Mouse (Mus musculus): Measurements from ENCODE around the gene Klc2. TPM values are rescaled to one million over a fixed set of nuclear protein-coding genes. Genes with fewer than 3 reads are reported as not detected.

Klc2 gene
- polyA plus RNA-seq, 1 experiment: 318 TPM

DNA sequence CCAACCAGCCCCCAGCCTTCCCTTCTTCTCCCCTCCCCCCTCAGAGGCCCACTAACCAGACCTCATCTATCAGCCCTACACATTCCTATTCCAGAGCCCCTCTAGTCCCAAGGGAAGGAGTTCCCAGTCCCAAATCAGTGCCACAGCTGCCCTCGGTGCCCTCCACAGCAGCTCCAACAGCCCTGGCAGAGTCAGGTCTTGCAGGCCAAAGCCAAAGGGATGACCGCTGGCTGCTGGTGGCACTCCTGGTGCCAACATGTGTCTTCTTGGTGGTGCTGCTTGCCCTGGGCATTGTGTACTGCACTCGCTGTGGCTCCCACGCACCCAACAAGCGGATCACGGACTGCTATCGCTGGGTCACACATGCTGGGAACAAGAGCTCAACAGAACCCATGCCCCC lies 48.4 kb downstream of the Klc2 start:
- no peak overlapping the region for H3K27ac ChIP-seq (ENCODE audit: insufficient read depth, low read length)
- H3K4me1 ChIP-seq (ENCODE audit: control insufficient read depth, insufficient read depth, low read length): peaks cover 10% of the 10 kb centered on the region
- 86% methylated on average over 7 of the region's 7 CpGs for WGBS
- DNase-seq: no peak
- H3K27me3 ChIP-seq (ENCODE audit: control insufficient read depth, insufficient read depth, low read length): no peaks in the 10 kb centered on the region
- no peak for TF ChIP-seq POLR2A (IDR thresholded peaks at IDR 0.05; ENCODE audit: borderline replicate concordance, insufficient read depth, low read length)
- no peak for TF ChIP-seq CTCF (IDR thresholded peaks at IDR 0.05; ENCODE audit: borderline replicate concordance, insufficient read depth, low read depth, low read length)
- no peak overlapping the region for H3K4me3 ChIP-seq (replicated peaks; ENCODE audit: insufficient read depth, low read depth, low read length)

DNA sequence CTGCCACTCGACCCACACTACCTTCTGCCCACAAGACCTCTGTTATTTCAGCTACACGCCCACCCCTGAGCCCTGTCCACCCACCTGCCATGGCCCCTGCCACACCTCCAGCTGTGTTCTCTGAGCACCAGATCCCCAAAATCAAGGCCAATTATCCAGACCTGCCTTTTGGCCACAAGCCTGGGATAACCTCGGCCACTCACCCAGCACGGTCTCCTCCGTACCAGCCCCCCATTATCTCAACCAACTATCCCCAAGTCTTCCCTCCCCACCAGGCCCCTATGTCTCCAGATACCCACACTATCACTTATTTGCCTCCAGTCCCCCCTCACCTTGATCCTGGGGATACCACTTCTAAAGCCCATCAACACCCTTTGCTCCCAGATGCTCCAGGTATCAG lies 48.9 kb downstream of the Klc2 start:
- Histone ChIP-seq H3K4me1 (ENCODE audit: control insufficient read depth, insufficient read depth, low read length) (peaks cover 10% of the 10 kb centered on the region), H3K27me3 (ENCODE audit: control insufficient read depth, insufficient read depth, low read length) (no peaks in the 10 kb centered on the region), H3K4me3 (replicated peaks; ENCODE audit: insufficient read depth, low read depth, low read length) (no peak overlapping the region), H3K27ac (ENCODE audit: insufficient read depth, low read length) (no peak overlapping the region)
- DNase-seq: no peak
- TF ChIP-seq POLR2A (IDR thresholded peaks at IDR 0.05; ENCODE audit: borderline replicate concordance, insufficient read depth, low read length): no peak
- TF ChIP-seq CTCF (IDR thresholded peaks at IDR 0.05; ENCODE audit: borderline replicate concordance, insufficient read depth, low read depth, low read length): no peak
- WGBS: 88% methylated on average over 5 of the region's 5 CpGs

DNA sequence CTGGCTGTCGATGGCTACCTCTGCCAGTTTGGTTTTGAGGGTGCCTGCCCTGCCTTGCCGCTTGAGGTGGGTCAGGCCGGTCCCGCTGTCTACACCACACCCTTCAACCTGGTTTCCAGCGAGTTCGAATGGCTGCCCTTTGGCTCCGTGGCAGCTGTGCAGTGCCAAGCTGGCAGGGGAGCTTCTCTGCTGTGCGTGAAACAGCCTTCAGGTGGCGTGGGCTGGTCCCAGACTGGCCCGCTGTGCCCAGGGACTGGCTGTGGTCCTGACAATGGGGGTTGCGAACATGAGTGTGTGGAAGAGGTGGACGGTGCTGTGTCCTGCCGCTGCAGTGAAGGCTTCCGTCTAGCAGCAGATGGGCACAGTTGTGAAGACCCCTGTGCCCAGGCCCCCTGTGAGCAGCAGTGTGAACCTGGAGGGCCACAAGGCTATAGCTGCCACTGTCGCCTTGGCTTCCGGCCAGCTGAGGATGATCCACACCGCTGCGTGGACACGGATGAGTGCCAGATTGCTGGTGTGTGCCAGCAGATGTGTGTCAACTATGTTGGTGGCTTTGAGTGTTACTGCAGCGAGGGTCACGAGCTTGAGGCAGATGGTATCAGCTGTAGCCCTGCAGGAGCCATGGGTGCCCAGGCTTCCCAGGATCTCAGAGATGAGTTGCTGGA lies 49.7 kb downstream of the Klc2 start:
- 14% methylated on average over 21 of the region's 21 CpGs for WGBS
- TF ChIP-seq POLR2A (IDR thresholded peaks at IDR 0.05; ENCODE audit: borderline replicate concordance, insufficient read depth, low read length) (no peak), CTCF (IDR thresholded peaks at IDR 0.05; ENCODE audit: borderline replicate concordance, insufficient read depth, low read depth, low read length) (0 out of 2 replicates have a peak, but pooled peaks have one; percentile 15)
- no peak overlapping the region for H3K27ac ChIP-seq (ENCODE audit: insufficient read depth, low read length)
- peaks cover 10% of the 10 kb centered on the region for H3K4me1 ChIP-seq (ENCODE audit: control insufficient read depth, insufficient read depth, low read length)
- no peak for DNase-seq
- H3K27me3 ChIP-seq (ENCODE audit: control insufficient read depth, insufficient read depth, low read length): no peaks in the 10 kb centered on the region
- peak overlapping the region; percentile 29 for H3K4me3 ChIP-seq (replicated peaks; ENCODE audit: insufficient read depth, low read depth, low read length)

DNA sequence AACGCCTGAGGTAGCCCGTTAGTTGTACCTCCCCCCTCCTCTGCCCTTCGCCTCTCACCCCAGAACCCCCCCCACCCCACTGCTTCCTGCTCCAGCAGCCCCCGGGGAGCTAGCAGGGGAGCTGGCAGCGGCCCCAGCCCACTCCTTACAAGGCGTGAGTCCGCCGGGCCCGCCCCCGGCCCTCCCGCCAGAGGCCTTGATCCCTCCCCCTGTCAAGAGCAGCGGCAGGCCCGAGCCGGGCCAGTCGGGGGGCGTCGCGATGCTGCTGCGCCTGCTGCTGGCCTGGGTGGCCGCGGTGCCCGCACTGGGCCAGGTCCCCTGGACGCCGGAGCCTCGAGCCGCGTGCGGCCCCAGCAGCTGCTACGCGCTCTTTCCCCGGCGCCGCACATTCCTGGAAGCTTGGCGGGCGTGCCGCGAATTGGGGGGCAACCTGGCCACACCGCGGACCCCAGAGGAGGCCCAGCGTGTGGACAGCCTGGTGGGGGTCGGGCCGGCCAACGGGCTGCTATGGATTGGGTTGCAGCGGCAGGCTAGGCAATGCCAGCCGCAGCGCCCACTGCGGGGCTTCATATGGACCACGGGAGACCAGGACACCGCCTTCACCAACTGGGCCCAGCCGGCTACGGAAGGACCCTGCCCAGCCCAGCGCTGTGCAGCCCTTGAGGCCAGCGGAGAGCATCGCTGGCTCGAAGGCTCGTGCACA lies 50.3 kb downstream of the Klc2 start, which contains the start of gene Cd248:
Cd248 (plus strand) TSS at position 212 of the 703 bp plus-strand sequence.
- TF ChIP-seq POLR2A (IDR thresholded peaks at IDR 0.05; ENCODE audit: borderline replicate concordance, insufficient read depth, low read length): no peak
- no peak for TF ChIP-seq CTCF (IDR thresholded peaks at IDR 0.05; ENCODE audit: borderline replicate concordance, insufficient read depth, low read depth, low read length)
- Histone ChIP-seq H3K4me1 (ENCODE audit: control insufficient read depth, insufficient read depth, low read length) (peaks cover 10% of the 10 kb centered on the region), H3K4me3 (replicated peaks; ENCODE audit: insufficient read depth, low read depth, low read length) (peak within 1 kb of the TSS; percentile 29), H3K27me3 (ENCODE audit: control insufficient read depth, insufficient read depth, low read length) (no peaks in the 10 kb centered on the region), H3K27ac (ENCODE audit: insufficient read depth, low read length) (no peak within 1 kb of the TSS)
- WGBS: 1% methylated on average over 56 of the region's 56 CpGs
- no peak for DNase-seq

DNA sequence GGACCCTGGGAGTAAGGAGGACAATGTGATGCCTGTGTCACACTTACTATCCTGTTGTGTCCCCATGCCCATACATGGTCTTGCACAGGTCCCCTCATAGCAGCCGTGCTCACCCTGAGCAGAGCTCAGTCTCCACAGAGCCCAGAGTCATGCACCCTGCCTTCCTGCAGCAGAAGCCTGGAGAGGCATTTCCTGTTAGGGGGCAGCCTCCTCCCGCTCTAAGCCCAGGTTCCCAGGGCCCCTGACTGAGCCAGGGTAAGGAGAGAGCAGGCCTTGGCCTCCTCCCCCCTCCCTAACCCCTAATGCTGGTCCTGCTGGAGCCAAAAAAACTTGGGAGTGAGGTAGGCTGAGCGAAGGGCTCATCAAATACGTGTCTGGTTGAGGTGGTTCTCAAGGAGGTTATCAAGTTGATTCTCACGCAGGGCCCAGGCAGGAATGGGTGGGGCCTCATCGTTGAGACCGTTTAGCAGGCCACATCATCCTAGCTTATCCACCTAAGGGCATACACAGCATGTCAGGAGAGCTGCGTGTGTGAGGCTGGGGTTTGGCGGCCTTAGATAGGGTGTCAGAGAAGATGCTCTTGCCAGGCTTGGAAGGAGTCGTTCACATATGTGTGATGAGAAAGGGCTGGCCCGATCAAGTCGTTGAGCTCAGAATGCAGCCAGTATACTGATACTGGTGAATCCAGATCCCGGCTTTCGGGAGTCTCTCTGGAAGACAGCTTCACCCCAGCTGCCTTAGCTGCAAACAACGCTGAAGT lies 51.1 kb downstream of the Klc2 start:
- WGBS: 50% methylated on average over 15 of the region's 15 CpGs

DNA sequence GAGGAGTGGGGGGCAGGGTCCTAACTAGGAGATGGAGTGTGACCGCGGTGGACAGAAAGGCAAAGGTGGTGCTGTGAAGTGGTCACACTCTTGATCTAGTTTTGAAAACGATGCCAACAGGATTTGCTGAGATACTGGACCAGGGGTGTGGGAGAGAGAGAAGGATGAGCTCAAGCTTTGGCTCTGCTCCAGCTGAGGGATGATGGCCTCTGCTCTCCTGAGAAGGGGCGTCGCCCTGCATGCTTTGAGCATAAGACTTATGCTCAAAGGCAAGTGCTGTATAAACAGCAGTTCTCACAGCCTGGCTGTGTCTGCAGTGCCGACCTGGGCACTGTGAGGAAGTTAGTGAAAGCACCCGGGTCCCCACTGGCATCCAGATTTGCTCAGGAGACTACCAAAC lies 53.3 kb downstream of the Klc2 start:
- no peak for DNase-seq
- Histone ChIP-seq H3K27me3 (ENCODE audit: control insufficient read depth, insufficient read depth, low read length) (no peaks in the 10 kb centered on the region), H3K27ac (ENCODE audit: insufficient read depth, low read length) (no peak overlapping the region), H3K4me3 (replicated peaks; ENCODE audit: insufficient read depth, low read depth, low read length) (no peak overlapping the region), H3K4me1 (ENCODE audit: control insufficient read depth, insufficient read depth, low read length) (peaks cover 10% of the 10 kb centered on the region)
- no peak for TF ChIP-seq CTCF (IDR thresholded peaks at IDR 0.05; ENCODE audit: borderline replicate concordance, insufficient read depth, low read depth, low read length)
- TF ChIP-seq POLR2A (IDR thresholded peaks at IDR 0.05; ENCODE audit: borderline replicate concordance, insufficient read depth, low read length): no peak
- WGBS: 64% methylated on average over 7 of the region's 7 CpGs

More for the DNA sequence above, 51.1 kb downstream of the Klc2 start:
- Histone ChIP-seq H3K4me3 (replicated peaks; ENCODE audit: insufficient read depth, low read depth, low read length) (no peak overlapping the region), H3K27ac (ENCODE audit: insufficient read depth, low read length) (no peak overlapping the region), H3K4me1 (ENCODE audit: control insufficient read depth, insufficient read depth, low read length) (peaks cover 10% of the 10 kb centered on the region), H3K27me3 (ENCODE audit: control insufficient read depth, insufficient read depth, low read length) (no peaks in the 10 kb centered on the region)
- DNase-seq: no peak
- no peak for TF ChIP-seq CTCF (IDR thresholded peaks at IDR 0.05; ENCODE audit: borderline replicate concordance, insufficient read depth, low read depth, low read length)
- no peak for TF ChIP-seq POLR2A (IDR thresholded peaks at IDR 0.05; ENCODE audit: borderline replicate concordance, insufficient read depth, low read length)

DNA sequence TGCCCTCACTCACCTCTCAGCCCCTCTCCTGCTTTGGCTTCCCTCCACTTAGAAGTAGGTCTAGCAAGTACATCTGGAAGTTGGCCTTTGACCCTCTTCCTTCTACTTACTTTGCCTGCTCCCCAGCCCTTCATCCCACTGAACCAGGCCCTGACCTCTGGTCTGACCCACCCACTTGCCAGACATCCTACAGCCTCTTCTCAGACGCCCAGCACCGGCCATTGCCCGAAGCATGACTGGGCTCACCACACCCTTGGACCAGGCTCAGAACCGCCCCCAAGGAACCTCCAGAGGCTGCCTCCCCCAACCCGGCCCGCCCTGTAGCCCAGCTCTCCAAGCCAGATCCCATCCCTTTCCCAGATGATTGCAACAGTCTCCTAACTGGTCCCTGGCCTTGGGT lies 55.9 kb downstream of the Klc2 start:
- TF ChIP-seq POLR2A (IDR thresholded peaks at IDR 0.05; ENCODE audit: borderline replicate concordance, insufficient read depth, low read length) (no peak), CTCF (IDR thresholded peaks at IDR 0.05; ENCODE audit: borderline replicate concordance, insufficient read depth, low read depth, low read length) (no peak)
- Histone ChIP-seq H3K27ac (ENCODE audit: insufficient read depth, low read length) (no peak overlapping the region), H3K4me1 (ENCODE audit: control insufficient read depth, insufficient read depth, low read length) (0 out of 2 replicates have a peak, but pooled peaks cover 2% of the 10 kb centered on the region), H3K4me3 (replicated peaks; ENCODE audit: insufficient read depth, low read depth, low read length) (no peak overlapping the region), H3K27me3 (ENCODE audit: control insufficient read depth, insufficient read depth, low read length) (no peaks in the 10 kb centered on the region)
- no peak for DNase-seq
- WGBS: 90% methylated on average over 6 of the region's 6 CpGs
